Mouse (Mus musculus): Measurements from ENCODE around the gene 1600014C23Rik. TPM values are rescaled to one million over a fixed set of nuclear protein-coding genes. Genes with fewer than 3 reads are reported as not detected.

The 1600014C23Rik gene
- not detected for total RNA-seq (2021)
- long read RNA-seq, experiment 1 = 0 reads
- long read RNA-seq, experiment 2 = 0 reads

GRCm38 (mm10) chr17:45733735-45734301 is at the start of gene 1600014C23Rik:
TSS of gene 1600014C23Rik (minus strand) at chr17:45733844.
- peak in 1 of 2 experiments; percentile 27 for DNase-seq
- intact Hi-C loops (cut with DNase I) = loop anchor here (2.0 to 5.0 kb wide), 2 partner anchors 398 to 431 kb away; no protein-coding TSS in a partner anchor

GRCm38 (mm10) chr17:45778446-45778845 is 44.8 kb upstream of the 1600014C23Rik start:
- intact Hi-C loops (cut with DNase I) = no loop called here
- DNase-seq = no peak

- no peak for DNase-seq
- intact Hi-C loops (cut with DNase I) = no loop called here
Observed at GRCm38 (mm10) chr17:45777431-45777830, 43.8 kb upstream of the 1600014C23Rik start.

GRCm38 (mm10) chr17:45776185-45776584 is 42.5 kb upstream of the 1600014C23Rik start:
- intact Hi-C loops (cut with DNase I) = no loop called here
- DNase-seq = no peak

GRCm38 (mm10) chr17:45775468-45775867 is 41.8 kb upstream of the 1600014C23Rik start:
- intact Hi-C loops (cut with DNase I) = no loop called here
- no peak for DNase-seq

GRCm38 (mm10) chr17:45772566-45772965 is 38.9 kb upstream of the 1600014C23Rik start:
- no peak for DNase-seq
- intact Hi-C loops (cut with DNase I) = no loop called here

- intact Hi-C loops (cut with DNase I) = no loop called here
- no peak for DNase-seq
Observed at GRCm38 (mm10) chr17:45772096-45772495, 38.5 kb upstream of the 1600014C23Rik start.

- intact Hi-C loops (cut with DNase I) = no loop called here
- DNase-seq = no peak
Observed at GRCm38 (mm10) chr17:45770441-45770840, 36.8 kb upstream of the 1600014C23Rik start.

GRCm38 (mm10) chr17:45769821-45770220 is 36.2 kb upstream of the 1600014C23Rik start:
- DNase-seq = peak; percentile 47 to 64

GRCm38 (mm10) chr17:45767536-45768146 is 34.0 kb upstream of the 1600014C23Rik start:
- intact Hi-C loops (cut with DNase I) = no loop called here
- DNase-seq = no peak

More at GRCm38 (mm10) chr17:45769821-45770220, 36.2 kb upstream of the 1600014C23Rik start:
- intact Hi-C loops (cut with DNase I) = no loop called here

GRCm38 (mm10) chr17:45766735-45767535 is 33.3 kb upstream of the 1600014C23Rik start:
- DNase-seq = peak; percentile 61 to 79
- intact Hi-C loops (cut with DNase I) = no loop called here

- intact Hi-C loops (cut with DNase I) = no loop called here
- DNase-seq = no peak
Observed at GRCm38 (mm10) chr17:45765914-45766313, 32.3 kb upstream of the 1600014C23Rik start.

GRCm38 (mm10) chr17:45763188-45763587 is 29.5 kb upstream of the 1600014C23Rik start:
- no peak for DNase-seq
- intact Hi-C loops (cut with DNase I) = no loop called here

GRCm38 (mm10) chr17:45761902-45762301 is 28.3 kb upstream of the 1600014C23Rik start:
- intact Hi-C loops (cut with DNase I) = no loop called here
- no peak for DNase-seq

GRCm38 (mm10) chr17:45760965-45761645 is 27.5 kb upstream of the 1600014C23Rik start:
- DNase-seq = no peak

GRCm38 (mm10) chr17:45759751-45760150 is 26.1 kb upstream of the 1600014C23Rik start:
- intact Hi-C loops (cut with DNase I) = no loop called here
- DNase-seq = no peak

More at GRCm38 (mm10) chr17:45760965-45761645, 27.5 kb upstream of the 1600014C23Rik start:
- intact Hi-C loops (cut with DNase I) = no loop called here

GRCm38 (mm10) chr17:45758808-45759207 is 25.2 kb upstream of the 1600014C23Rik start:
- no peak for DNase-seq
- intact Hi-C loops (cut with DNase I) = no loop called here

GRCm38 (mm10) chr17:45757932-45758331 is 24.3 kb upstream of the 1600014C23Rik start:
- no peak for DNase-seq
- intact Hi-C loops (cut with DNase I) = no loop called here

GRCm38 (mm10) chr17:45756831-45757230 is 23.2 kb upstream of the 1600014C23Rik start:
- DNase-seq = no peak
- intact Hi-C loops (cut with DNase I) = no loop called here

- DNase-seq = no peak
- intact Hi-C loops (cut with DNase I) = no loop called here
Observed at GRCm38 (mm10) chr17:45756391-45756790, 22.7 kb upstream of the 1600014C23Rik start.

All from gastrocnemius, postnatal 36 days (tissue).